Mouse (Mus musculus) cerebellum, adult 2 months (tissue): ENCODE measurements around the gene Wdfy3.

Source experiments
- CTCF ChIP-seq: fragments of 200-500 bp; IDR thresholded peaks from 2 replicates; pipeline ENCODE4 v1.5.1; 2011; ENCODE audit warnings: low read depth, mild to moderate bottlenecking, control low read depth, low read length, moderate library complexity, borderline replicate concordance; ENCODE audit not compliant: insufficient read depth
- POLR2A ChIP-seq: fragments of 200-500 bp; IDR thresholded peaks from 2 replicates; pipeline ENCODE4 v1.6.1; 2011; ENCODE audit warnings: low read length, control low read depth, borderline replicate concordance; ENCODE audit not compliant: insufficient read depth

DNA sequence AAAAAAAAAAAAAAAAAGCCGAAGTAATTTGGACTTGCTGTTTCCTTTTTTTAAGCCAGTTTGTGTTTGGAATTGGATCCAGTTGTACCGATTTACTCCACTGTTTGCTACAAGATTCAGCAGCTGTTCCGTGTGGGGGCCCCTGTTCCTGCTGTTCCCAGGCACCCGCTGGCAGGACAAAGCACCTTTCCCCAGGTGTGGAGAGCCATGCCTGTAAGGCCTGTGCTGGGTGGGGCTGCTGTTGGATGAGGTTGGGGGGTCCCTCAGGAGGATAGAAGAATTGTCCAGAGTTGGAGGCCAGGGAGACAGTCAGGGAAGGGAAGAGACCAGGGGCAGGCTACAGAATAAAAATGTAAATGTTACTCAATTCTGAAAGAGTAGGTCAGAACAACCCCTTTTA lies 1.1 kb upstream of the Wdfy3 start:
- no peak for TF ChIP-seq POLR2A
- TF ChIP-seq CTCF = no peak
